Mouse (Mus musculus) brain, embryonic 14.5 days (tissue): ENCODE results near the gene Galt.
"Not testable (repeated sequence)": the region's sequence is repeated elsewhere in the genome, so short reads cannot be mapped to it uniquely, and the experiment has no call there.

ENCODE experiments used
- CTCF ChIP-seq: fragments of 200-500 bp; IDR thresholded peaks from 2 replicates; pipeline ENCODE4 v1.5.1; 2012; ENCODE audit warnings: inconsistent platforms, mild to moderate bottlenecking, moderate library complexity, borderline replicate concordance; ENCODE audit not compliant: insufficient read depth, insufficient read length; ENCODE audit errors: extremely low read depth
- POLR2A ChIP-seq: fragments of 200-500 bp; IDR thresholded peaks from 2 replicates; pipeline ENCODE4 v1.6.1; 2012; ENCODE audit warnings: mild to moderate bottlenecking, inconsistent platforms, borderline replicate concordance; ENCODE audit not compliant: poor library complexity, insufficient read depth, insufficient read length, severe bottlenecking; ENCODE audit errors: extremely low read depth

DNA sequence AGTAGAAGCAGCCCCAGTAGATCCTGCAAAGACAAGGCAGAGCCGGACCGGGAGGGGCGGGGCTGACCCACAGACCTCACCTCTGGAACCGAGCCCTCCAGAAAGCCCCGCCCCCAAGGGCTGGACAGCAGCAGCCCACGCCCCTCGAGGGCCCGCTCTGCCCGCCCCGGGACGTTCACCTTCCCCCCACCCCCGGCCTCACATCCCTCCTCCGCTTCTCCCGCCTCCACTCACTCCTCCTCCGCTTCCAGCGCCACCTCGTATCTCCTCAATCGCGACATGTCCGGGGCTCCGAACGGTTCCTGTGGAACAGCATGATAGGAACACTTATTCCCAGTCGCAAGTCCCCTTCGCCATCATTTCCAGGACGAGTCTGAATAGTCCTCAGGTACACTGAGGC lies 18.5 kb downstream of the Galt start:
- not testable (repeated sequence) for TF ChIP-seq CTCF, POLR2A
